Mouse (Mus musculus): ENCODE data around the gene Faap20.
"Not testable (repeated sequence)": the region's sequence is repeated elsewhere in the genome, so short reads cannot be mapped to it uniquely, and the experiment has no call there.

The Faap20 gene

GRCm38 (mm10) chr4:155221599-155222551, 27.7 kb upstream of the Faap20 start:
- DNase-seq: peak; percentile 83

DNA sequence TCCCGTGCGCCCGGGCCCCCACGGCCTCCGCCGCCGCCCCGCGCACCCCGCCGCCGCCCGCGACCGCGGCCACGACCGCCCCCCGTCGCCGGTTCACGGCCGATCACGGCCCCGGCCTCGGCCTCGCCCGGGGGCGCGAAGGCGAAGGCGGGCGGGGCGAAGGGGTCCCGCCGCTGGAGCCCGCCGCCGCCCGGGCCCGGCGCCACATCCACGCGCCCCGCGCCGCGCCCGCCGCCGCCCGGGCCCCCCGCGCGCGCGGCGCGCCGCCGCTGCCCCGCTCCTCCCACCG, 27.1 kb upstream of the Faap20 start, which contains the start of gene Ski:
TSS of gene Ski (minus strand) at position 41 of the 289 bp plus-strand sequence.
- no peak for DNase-seq

DNA sequence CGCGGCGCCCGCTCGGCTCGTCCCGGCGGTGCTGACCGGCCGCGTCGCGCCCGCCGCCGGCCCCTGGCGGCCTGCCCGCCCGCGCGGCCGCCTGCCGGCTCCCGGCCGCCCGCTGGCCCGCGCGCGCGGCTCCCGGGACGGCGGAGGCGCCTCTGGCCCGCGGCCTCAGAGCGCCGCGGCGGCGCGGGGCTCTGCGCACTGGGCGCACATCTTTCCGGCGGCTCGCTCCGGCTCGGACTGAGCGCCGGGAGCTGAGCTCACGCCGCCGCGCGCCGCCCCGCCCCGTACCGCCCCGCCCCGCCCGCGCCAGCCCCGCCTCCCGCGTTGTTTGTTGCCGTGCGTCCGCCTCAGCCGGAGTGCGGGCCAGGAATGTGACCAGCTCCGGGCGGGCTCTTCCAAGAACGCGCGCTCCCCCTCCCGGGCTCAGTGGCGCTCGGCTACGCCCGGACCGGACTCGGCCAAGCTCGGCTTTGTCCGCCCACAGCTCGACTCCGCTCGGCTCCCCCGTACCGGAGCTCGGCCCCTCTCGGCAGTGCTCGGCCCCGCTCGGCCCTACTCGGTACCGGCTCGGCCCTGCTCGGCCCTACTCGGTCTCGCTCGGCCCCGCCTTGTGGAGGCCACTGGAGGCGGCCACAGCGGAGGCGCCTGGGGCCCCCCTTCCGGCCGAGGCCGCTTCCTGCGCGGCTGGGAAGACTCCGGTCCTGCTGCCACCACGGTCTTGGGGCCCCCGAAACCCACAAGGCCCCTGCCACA, 26.6 kb upstream of the Faap20 start:
- peak; percentile 98 for DNase-seq

GRCm38 (mm10) chr4:155223594-155224528, 25.7 kb upstream of the Faap20 start:
- DNase-seq: no peak

DNA sequence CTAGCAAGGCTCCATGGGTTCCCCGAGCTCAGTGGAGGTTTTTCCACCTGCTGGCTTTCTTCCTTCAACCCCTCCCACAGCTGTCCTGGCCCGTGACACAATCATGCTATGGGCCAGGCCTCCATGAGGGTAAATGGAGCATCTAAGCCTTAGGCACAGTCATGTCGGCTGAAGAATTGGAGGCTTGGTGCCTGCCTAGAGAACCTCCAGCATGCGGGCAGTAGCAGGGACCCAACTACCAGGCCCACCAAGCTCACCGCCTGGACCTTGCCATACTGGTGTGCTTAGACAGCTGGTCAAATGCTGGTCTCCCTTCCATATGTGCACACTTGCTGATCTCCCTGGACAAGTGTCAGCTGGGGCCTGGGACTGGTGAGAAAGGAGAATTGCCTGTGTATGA, 23.7 kb upstream of the Faap20 start:
- DNase-seq: no peak

DNA sequence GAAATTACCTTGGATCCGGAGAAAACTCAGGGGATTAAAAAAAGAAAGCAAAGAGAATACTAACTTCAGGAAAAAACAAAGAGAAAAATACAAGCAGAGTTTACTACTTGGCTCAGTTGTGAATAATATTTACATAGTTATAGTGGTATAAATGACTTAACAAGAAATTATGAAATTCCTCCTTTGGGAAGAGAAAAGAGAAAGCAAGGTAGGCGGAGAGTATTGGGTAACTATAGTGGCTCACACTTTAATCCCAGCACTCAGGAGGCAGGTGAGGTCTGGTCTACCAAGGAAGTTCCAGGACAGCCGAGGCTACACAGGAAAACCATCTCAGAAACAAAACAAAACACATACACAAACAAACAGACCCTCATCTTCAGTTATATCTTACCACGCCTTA, 21.6 kb upstream of the Faap20 start:
- no peak for DNase-seq

- peak; percentile 68 for DNase-seq
These were observed 21.1 kb upstream of the Faap20 start for GRCm38 (mm10) chr4:155228461-155228860.

DNA sequence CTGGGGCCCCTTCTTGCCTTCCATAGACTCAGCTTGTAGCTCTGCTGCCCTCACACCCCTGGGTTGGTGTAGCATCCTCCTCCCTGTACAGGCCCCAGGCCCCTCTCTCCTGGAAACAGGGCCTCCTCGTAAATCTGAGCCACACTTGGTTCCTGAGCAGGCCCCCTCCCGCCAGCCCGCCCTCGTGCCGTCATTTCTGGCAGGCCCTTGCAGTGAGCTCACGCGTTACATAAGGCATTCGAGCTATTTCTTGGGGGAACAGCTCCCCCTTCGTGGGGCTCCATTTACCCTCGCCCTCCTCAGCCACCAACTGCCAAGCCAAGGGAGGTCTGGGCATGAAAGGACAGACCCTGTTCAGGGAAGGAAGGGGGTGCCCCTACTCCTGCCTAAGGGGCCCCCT, 15.7 kb upstream of the Faap20 start:
- DNase-seq: peak; percentile 82

DNA sequence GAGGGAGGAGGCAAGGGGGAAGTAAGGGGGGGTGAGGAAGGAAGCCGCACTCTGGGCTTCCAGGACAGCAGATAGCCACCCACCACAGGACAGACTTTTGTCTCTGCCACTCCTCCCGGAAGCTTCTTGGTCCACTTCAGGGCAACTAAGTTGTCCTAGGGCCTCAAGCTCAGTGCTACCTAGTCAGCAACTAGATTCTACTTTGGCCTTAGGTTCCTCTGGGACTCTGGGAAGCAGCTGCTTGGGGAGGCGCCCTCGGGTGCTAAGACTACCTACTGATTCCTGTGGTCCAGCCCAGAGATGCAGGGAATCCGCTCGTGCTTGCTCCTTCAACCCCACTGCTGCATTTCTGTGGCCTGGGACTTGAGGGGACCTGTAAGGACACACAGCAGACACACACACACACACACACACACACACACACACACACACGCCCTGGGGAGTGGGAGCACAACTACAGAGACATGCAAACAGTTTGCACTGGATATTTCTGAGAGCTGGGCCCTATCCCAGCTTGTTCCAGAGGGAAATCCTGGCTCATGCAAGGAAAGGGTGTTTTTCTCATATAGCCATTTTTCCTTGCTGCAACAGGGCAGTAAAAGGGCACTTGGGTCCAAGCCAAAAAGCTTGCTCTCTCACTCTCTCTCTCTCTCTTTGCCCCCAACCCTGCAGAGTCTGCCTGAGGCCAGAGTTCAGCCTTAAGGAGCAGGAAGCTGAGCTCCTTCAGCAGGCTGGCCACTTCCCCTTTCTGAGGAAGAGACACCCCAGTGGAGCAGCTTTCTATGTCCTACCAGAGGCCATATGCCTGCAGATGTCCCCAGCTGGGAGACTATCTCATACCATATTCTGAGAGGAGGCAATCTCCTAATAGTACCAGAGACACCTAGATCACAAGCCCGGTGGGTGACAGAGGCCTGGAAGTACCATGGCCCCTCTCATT, 15.0 kb upstream of the Faap20 start:
- peak; percentile 74 for DNase-seq

DNA sequence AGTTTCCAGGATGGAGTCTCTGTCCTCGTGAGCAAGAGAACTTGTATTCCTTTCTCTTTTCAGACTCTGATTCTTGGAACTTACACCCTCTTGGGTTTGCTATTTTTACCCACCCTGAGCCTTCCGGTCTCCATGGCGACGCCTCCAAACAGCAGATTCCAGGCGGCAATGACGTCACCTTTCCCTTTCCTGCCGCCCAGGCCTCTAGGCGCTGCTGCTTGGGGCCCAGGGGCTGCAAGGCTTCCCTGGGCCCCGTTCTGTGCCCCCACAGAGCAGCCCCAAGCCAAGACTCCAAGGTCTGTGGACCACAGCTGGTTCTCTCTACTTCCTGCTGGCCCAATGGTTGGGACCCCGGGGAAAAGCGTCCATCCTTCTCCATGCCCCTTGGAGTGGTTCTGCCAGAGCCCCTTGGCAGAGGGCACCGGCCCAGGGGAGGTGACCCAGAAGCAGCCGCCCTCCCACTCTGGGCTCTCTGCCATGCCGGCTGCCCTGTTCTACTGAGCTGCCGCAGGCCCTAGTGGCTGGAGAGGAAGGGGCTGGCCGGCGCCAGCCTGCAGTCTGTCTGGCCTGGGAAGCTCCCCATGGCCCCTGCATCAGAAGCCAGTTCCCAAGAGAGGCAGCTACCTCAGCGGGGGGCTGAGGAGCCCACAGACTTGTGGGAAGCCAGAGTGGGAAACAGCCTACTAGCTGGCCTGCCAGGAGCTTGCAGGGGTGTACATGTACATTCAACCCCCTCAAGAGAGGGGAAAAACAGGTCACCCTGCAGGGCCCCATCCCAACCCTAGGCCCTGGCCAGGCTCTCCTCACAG, 14.1 kb upstream of the Faap20 start:
- DNase-seq: peak; percentile 93

GRCm38 (mm10) chr4:155236737-155237385, 12.7 kb upstream of the Faap20 start:
- DNase-seq: no peak

GRCm38 (mm10) chr4:155238276-155238675, 11.3 kb upstream of the Faap20 start:
- peak; percentile 93 for DNase-seq

- no peak for DNase-seq
These were observed 10.1 kb upstream of the Faap20 start for GRCm38 (mm10) chr4:155239494-155239893.

DNA sequence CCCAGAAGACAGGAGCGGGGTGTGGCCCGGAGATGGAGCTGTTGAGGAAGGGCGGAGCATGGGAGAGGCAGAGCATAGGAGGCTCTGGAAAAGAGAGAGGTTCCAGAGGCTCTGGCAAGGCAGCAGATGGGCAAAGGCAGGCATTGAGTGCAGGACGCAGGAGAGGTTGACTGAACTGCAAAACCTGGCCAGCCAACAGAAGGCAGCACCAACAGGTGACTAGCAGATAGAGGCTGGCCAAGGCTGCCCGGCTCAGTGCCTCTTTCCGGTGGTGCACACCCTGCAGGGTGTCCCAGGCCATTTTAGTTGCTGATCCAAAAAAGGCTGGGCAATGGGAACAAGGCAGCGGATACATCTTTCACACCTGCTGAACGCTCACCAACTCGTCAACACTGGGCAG, 7.8 kb upstream of the Faap20 start:
- DNase-seq: peak; percentile 29

- DNase-seq: peak; percentile 47
These were observed 7.3 kb upstream of the Faap20 start for GRCm38 (mm10) chr4:155242292-155242691.

- DNase-seq: no peak
These were observed 6.4 kb upstream of the Faap20 start for GRCm38 (mm10) chr4:155243233-155243632.

- peak; percentile 80 for DNase-seq
These were observed 3.7 kb upstream of the Faap20 start for GRCm38 (mm10) chr4:155245770-155246492.

DNA sequence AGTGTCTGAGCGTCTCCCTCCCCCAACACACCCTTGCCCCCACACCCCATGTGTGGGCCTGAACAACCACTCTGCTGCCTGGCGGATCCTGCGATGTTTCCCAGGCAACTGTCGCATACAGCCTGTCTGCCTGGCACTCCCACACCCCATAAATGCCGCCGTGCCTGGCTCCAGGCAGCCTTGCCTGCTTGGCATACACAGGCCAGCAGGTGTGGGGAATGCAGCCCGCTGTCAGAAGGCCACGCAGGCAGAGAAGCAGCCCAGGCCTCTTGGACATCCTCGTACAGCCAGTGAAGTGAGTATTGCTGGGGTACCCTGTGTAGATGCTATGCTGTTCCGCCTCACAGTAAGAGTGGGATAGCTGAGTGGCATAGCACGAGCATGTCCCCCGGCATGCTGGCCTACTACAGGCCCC, 2.9 kb upstream of the Faap20 start:
- peak; percentile 46 for DNase-seq

- DNase-seq: not testable (repeated sequence)
These were observed 1.5 kb upstream of the Faap20 start for GRCm38 (mm10) chr4:155248054-155248453.

- DNase-seq: peak; percentile 91
These were observed 350 bp upstream of the Faap20 start for GRCm38 (mm10) chr4:155249257-155249647.
